Mouse (Mus musculus): ENCODE results near the gene 2210407C18Rik. TPM values are rescaled to one million over a fixed set of nuclear protein-coding genes. Genes with fewer than 3 reads are reported as not detected.

The 2210407C18Rik gene
- polyA plus RNA-seq, 1 experiment from 2014 or later = not detected

GRCm38 (mm10) chr11:58634878-58635277 lies 19.0 kb upstream of the 2210407C18Rik start:
- Histone ChIP-seq H3K4me2 (replicated peaks) (no peak overlapping the region), H3K4me3 (replicated peaks; ENCODE audit: low read length) (no peak overlapping the region), H3K36me3 (replicated peaks; ENCODE audit: control insufficient read depth, insufficient read depth) (no peaks in the 10 kb centered on the region), H3K9me3 (ENCODE audit: control insufficient read depth, low read length) (no peaks in the 10 kb centered on the region), H3K9ac (no peak overlapping the region), H3K27ac (no peak overlapping the region), H3K27me3 (ENCODE audit: control insufficient read depth, insufficient read depth, low read length) (peaks cover 1% of the 10 kb centered on the region; the same call in 1 of the 2 replicates), H3K4me1 (replicated peaks; ENCODE audit: control insufficient read depth, insufficient read depth, low read length) (no peaks in the 10 kb centered on the region)
- DNase-seq (ENCODE audit: low spot score) (no peak), ATAC-seq (ENCODE audit: low FRiP score) (no peak)
- 67% methylated on average over 4 of the region's 4 CpGs for WGBS

DNA sequence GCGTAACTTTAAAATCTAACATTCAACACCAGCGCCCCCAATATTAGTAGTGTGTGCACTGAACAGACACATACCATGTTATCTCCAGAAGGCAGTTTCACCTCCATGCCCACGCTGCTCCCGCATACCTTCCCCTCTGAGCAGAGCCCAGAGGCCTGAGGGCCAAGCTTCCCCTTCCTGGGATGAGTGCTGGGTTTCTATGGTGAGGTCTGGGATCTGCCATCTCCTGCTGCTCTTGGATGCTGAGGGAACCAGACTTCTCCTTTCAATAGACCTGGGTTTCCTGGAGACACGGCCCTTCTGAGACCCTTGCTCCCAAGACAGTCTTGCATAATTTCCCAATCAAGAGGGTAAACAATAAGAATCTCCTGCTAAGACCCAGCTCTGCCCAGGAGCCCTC lies 14.5 kb upstream of the 2210407C18Rik start, which contains the start of gene Olfr323:
TSS of gene Olfr323 (minus strand) at position 101 of the 400 bp plus-strand sequence.
- no peaks in the 10 kb centered on the region for H3K36me3 ChIP-seq (replicated peaks; ENCODE audit: control insufficient read depth, insufficient read depth)
- no peak within 1 kb of the TSS for H3K9ac ChIP-seq
- no peak for ATAC-seq (ENCODE audit: low FRiP score)
- H3K4me3 ChIP-seq (replicated peaks; ENCODE audit: low read length) = no peak within 1 kb of the TSS
- H3K4me1 ChIP-seq (replicated peaks; ENCODE audit: control insufficient read depth, insufficient read depth, low read length) = no peaks in the 10 kb centered on the region
- no peaks in the 10 kb centered on the region for H3K27me3 ChIP-seq (ENCODE audit: control insufficient read depth, insufficient read depth, low read length)
- H3K9me3 ChIP-seq (ENCODE audit: control insufficient read depth, low read length) = no peaks in the 10 kb centered on the region
- H3K27ac ChIP-seq = no peak within 1 kb of the TSS
- H3K4me2 ChIP-seq (replicated peaks) = no peak within 1 kb of the TSS
- DNase-seq (ENCODE audit: low spot score) = no peak
- 73% methylated on average over 5 of the region's 5 CpGs for WGBS

DNA sequence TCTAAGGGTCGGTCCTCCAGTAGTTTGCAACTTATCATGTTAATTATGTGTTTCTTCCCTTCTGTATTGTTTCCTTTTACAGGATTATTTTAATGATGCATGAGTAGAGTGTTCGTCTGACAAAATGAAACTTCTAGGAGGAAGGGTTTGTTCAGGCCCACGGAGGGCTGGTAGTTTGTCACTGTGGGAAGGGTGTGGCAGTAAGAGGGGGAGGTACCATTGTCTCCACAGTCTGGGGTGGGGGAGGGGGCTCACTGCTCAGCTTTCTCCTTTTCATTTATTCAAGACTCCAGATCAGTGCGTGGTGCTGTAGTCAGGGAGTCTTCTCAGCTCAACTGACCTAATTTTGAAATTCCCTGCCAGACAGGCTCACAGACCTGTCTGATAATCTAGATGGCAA lies 10.3 kb upstream of the 2210407C18Rik start:
- Histone ChIP-seq H3K27me3 (ENCODE audit: control insufficient read depth, insufficient read depth, low read length) (no peaks in the 10 kb centered on the region), H3K9ac (no peak overlapping the region), H3K9me3 (ENCODE audit: control insufficient read depth, low read length) (no peaks in the 10 kb centered on the region), H3K27ac (no peak overlapping the region), H3K4me1 (replicated peaks; ENCODE audit: control insufficient read depth, insufficient read depth, low read length) (no peaks in the 10 kb centered on the region), H3K4me2 (replicated peaks) (no peak overlapping the region), H3K4me3 (replicated peaks; ENCODE audit: low read length) (no peak overlapping the region), H3K36me3 (replicated peaks; ENCODE audit: control insufficient read depth, insufficient read depth) (no peaks in the 10 kb centered on the region)
- ATAC-seq (ENCODE audit: low FRiP score) (no peak), DNase-seq (ENCODE audit: low spot score) (no peak)
- WGBS = 47% methylated on average over 4 of the region's 4 CpGs

GRCm38 (mm10) chr11:58618793-58619192 lies 2.9 kb upstream of the 2210407C18Rik start:
- 46% methylated on average over 6 of the region's 6 CpGs for WGBS
- no peaks in the 10 kb centered on the region for H3K27me3 ChIP-seq (ENCODE audit: control insufficient read depth, insufficient read depth, low read length)
- H3K9ac ChIP-seq = no peak overlapping the region
- ATAC-seq (ENCODE audit: low FRiP score) = no peak
- no peak for DNase-seq (ENCODE audit: low spot score)
- no peak overlapping the region for H3K4me3 ChIP-seq (replicated peaks; ENCODE audit: low read length)
- H3K4me2 ChIP-seq (replicated peaks) = no peak overlapping the region
- H3K4me1 ChIP-seq (replicated peaks; ENCODE audit: control insufficient read depth, insufficient read depth, low read length) = no peaks in the 10 kb centered on the region
- no peaks in the 10 kb centered on the region for H3K36me3 ChIP-seq (replicated peaks; ENCODE audit: control insufficient read depth, insufficient read depth)
- no peaks in the 10 kb centered on the region for H3K9me3 ChIP-seq (ENCODE audit: control insufficient read depth, low read length)
- H3K27ac ChIP-seq = no peak overlapping the region

DNA sequence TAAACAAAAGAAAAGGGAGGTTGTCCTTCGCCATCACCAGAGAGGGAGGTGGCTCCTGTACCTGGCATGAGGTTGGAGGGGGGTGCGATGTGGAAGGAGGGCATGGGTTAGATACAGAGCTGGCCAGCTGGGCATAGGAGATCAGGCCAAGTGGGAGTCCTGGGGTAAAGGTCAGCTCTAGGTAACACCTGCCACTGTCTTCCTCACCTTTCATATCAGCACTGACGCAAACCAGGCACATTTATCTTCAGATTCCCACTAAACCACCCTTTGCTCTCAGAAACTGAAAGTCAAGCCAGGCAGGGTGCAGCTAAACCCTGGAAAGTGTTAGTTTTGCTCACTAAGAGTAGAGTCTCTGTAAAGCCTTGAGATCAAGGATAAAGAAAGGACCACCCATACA lies 2.5 kb upstream of the 2210407C18Rik start:
- no peaks in the 10 kb centered on the region for H3K4me1 ChIP-seq (replicated peaks; ENCODE audit: control insufficient read depth, insufficient read depth, low read length)
- no peak overlapping the region for H3K9ac ChIP-seq
- ATAC-seq (ENCODE audit: low FRiP score) (no peak), DNase-seq (ENCODE audit: low spot score) (no peak)
- no peaks in the 10 kb centered on the region for H3K27me3 ChIP-seq (ENCODE audit: control insufficient read depth, insufficient read depth, low read length)
- no peaks in the 10 kb centered on the region for H3K9me3 ChIP-seq (ENCODE audit: control insufficient read depth, low read length)
- no peak overlapping the region for H3K4me2 ChIP-seq (replicated peaks)
- H3K36me3 ChIP-seq (replicated peaks; ENCODE audit: control insufficient read depth, insufficient read depth) = no peaks in the 10 kb centered on the region
- H3K4me3 ChIP-seq (replicated peaks; ENCODE audit: low read length) = no peak overlapping the region
- no peak overlapping the region for H3K27ac ChIP-seq
- whole genome bisulfite sequencing = 74% methylated on average over 3 of the region's 3 CpGs

DNA sequence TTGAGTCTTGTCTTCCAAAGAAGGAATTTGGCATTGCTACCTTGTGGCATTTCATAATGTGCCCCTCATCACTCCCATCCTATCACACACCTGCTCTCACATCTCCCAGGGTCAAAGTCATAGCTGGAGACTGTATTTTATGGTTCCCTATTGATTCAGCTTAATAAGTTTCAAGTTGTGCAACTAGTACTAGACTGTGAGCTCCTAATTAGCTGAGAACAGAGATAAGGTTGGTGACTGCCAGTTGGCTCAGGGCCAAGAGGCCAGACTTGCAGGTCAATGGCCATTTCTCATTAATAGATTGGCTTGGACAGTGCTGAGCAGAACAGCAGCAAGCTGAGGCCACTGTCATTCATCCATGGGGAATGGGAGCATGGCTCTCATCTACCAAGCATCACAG lies 1.3 kb downstream of the 2210407C18Rik start:
- Histone ChIP-seq H3K4me3 (replicated peaks; ENCODE audit: low read length) (no peak overlapping the region), H3K9me3 (ENCODE audit: control insufficient read depth, low read length) (no peaks in the 10 kb centered on the region), H3K36me3 (replicated peaks; ENCODE audit: control insufficient read depth, insufficient read depth) (no peaks in the 10 kb centered on the region), H3K27me3 (ENCODE audit: control insufficient read depth, insufficient read depth, low read length) (no peaks in the 10 kb centered on the region), H3K27ac (no peak overlapping the region), H3K9ac (no peak overlapping the region), H3K4me2 (replicated peaks) (no peak overlapping the region), H3K4me1 (replicated peaks; ENCODE audit: control insufficient read depth, insufficient read depth, low read length) (no peaks in the 10 kb centered on the region)
- ATAC-seq (ENCODE audit: low FRiP score) (no peak), DNase-seq (ENCODE audit: low spot score) (no peak)

- no peaks in the 10 kb centered on the region for H3K9me3 ChIP-seq (ENCODE audit: control insufficient read depth, low read length)
- no peak overlapping the region for H3K9ac ChIP-seq
- DNase-seq (ENCODE audit: low spot score) (no peak), ATAC-seq (ENCODE audit: low FRiP score) (no peak)
- H3K4me3 ChIP-seq (replicated peaks; ENCODE audit: low read length) = no peak overlapping the region
- no peak overlapping the region for H3K4me2 ChIP-seq (replicated peaks)
- H3K27ac ChIP-seq = no peak overlapping the region
- H3K27me3 ChIP-seq (ENCODE audit: control insufficient read depth, insufficient read depth, low read length) = no peaks in the 10 kb centered on the region
- H3K4me1 ChIP-seq (replicated peaks; ENCODE audit: control insufficient read depth, insufficient read depth, low read length) = no peaks in the 10 kb centered on the region
- WGBS = 86% methylated on average over 3 of the region's 3 CpGs
- no peaks in the 10 kb centered on the region for H3K36me3 ChIP-seq (replicated peaks; ENCODE audit: control insufficient read depth, insufficient read depth)
These were observed 2.5 kb downstream of the 2210407C18Rik start for GRCm38 (mm10) chr11:58613359-58613758.

DNA sequence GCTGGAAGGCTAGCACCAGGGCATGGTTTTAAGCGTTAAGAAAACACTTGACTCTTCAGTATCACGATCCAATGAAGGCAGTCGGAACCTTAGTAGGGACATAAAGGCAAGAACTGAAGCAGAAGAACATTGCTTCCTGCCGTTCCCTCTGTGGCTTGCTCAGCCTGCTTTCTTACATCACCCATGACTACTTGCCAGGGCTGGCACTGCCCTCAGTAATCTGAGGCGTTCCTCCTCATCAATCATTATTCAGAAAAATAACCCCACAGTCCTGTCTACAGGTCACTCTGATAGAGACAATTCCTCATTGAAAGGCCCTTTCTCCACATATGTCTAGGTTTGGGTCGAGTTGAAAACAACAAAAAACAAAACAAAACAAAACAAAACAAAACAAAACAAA lies 8.8 kb downstream of the 2210407C18Rik start:
- WGBS = 74% methylated on average over 6 of the region's 6 CpGs
- no peak for DNase-seq (ENCODE audit: low spot score)
- H3K27me3 ChIP-seq (ENCODE audit: control insufficient read depth, insufficient read depth, low read length) = no peaks in the 10 kb centered on the region
- no peak overlapping the region for H3K9ac ChIP-seq
- ATAC-seq (ENCODE audit: low FRiP score) = no peak
- no peak overlapping the region for H3K4me2 ChIP-seq (replicated peaks)
- H3K4me1 ChIP-seq (replicated peaks; ENCODE audit: control insufficient read depth, insufficient read depth, low read length) = no peaks in the 10 kb centered on the region
- no peaks in the 10 kb centered on the region for H3K36me3 ChIP-seq (replicated peaks; ENCODE audit: control insufficient read depth, insufficient read depth)
- H3K9me3 ChIP-seq (ENCODE audit: control insufficient read depth, low read length) = no peaks in the 10 kb centered on the region
- H3K4me3 ChIP-seq (replicated peaks; ENCODE audit: low read length) = no peak overlapping the region
- no peak overlapping the region for H3K27ac ChIP-seq

GRCm38 (mm10) chr11:58606177-58606919 lies 9.5 kb downstream of the 2210407C18Rik start:
- Histone ChIP-seq H3K9me3 (ENCODE audit: control insufficient read depth, low read length) (no peaks in the 10 kb centered on the region), H3K4me3 (replicated peaks; ENCODE audit: low read length) (no peak overlapping the region), H3K4me2 (replicated peaks) (no peak overlapping the region), H3K36me3 (replicated peaks; ENCODE audit: control insufficient read depth, insufficient read depth) (no peaks in the 10 kb centered on the region), H3K27ac (no peak overlapping the region), H3K4me1 (replicated peaks; ENCODE audit: control insufficient read depth, insufficient read depth, low read length) (no peaks in the 10 kb centered on the region), H3K9ac (no peak overlapping the region), H3K27me3 (ENCODE audit: control insufficient read depth, insufficient read depth, low read length) (no peaks in the 10 kb centered on the region)
- ATAC-seq (ENCODE audit: low FRiP score) (no peak), DNase-seq (ENCODE audit: low spot score) (no peak)
- 91% methylated on average over 12 of the region's 12 CpGs for WGBS

GRCm38 (mm10) chr11:58605228-58605627 lies 10.6 kb downstream of the 2210407C18Rik start:
- DNase-seq (ENCODE audit: low spot score) (no peak), ATAC-seq (ENCODE audit: low FRiP score) (no peak)
- H3K4me1 ChIP-seq (replicated peaks; ENCODE audit: control insufficient read depth, insufficient read depth, low read length) = no peaks in the 10 kb centered on the region
- 88% methylated on average over 3 of the region's 3 CpGs for WGBS
- no peak overlapping the region for H3K4me2 ChIP-seq (replicated peaks)
- H3K27ac ChIP-seq = no peak overlapping the region
- no peaks in the 10 kb centered on the region for H3K36me3 ChIP-seq (replicated peaks; ENCODE audit: control insufficient read depth, insufficient read depth)
- no peaks in the 10 kb centered on the region for H3K27me3 ChIP-seq (ENCODE audit: control insufficient read depth, insufficient read depth, low read length)
- H3K4me3 ChIP-seq (replicated peaks; ENCODE audit: low read length) = no peak overlapping the region
- H3K9ac ChIP-seq = no peak overlapping the region
- H3K9me3 ChIP-seq (ENCODE audit: control insufficient read depth, low read length) = no peaks in the 10 kb centered on the region
